Mouse (Mus musculus) adrenal gland, adult 8-10 months (tissue): ENCODE measurements at regions not wholly inside any gene's neighbourhood (a gene's known extent, or its start where the extent isn't known, plus 50 kb on each side); places are given as distances from the start of the nearest gene placed in this dataset.
"Not testable (repeated sequence)": the region's sequence is repeated elsewhere in the genome, so short reads cannot be mapped to it uniquely, and the experiment has no call there.

ENCODE experiments used
- DNase-seq: peaks from one replicate; pipeline ENCODE4 v3.0.0; 2022

- DNase-seq = not testable (repeated sequence)
Observed at GRCm38 (mm10) chr7:111168546-111169233, 85.9 kb upstream of the Eif4g2 start.

GRCm38 (mm10) chr7:111164994-111165393 lies 82.2 kb upstream of the Eif4g2 start:
- DNase-seq = no peak

- DNase-seq = no peak
Observed at GRCm38 (mm10) chr7:111164276-111164675, 81.4 kb upstream of the Eif4g2 start.

GRCm38 (mm10) chr7:111163861-111164260 lies 81.0 kb upstream of the Eif4g2 start:
- DNase-seq = no peak

GRCm38 (mm10) chr7:111163321-111163720 lies 80.5 kb upstream of the Eif4g2 start:
- no peak for DNase-seq

- DNase-seq = no peak
Observed at GRCm38 (mm10) chr7:111158791-111159286, 76.0 kb upstream of the Eif4g2 start.

GRCm38 (mm10) chr7:111157754-111158325 lies 75.0 kb upstream of the Eif4g2 start:
- DNase-seq = no peak

GRCm38 (mm10) chr7:111157287-111157686 lies 74.5 kb upstream of the Eif4g2 start:
- peak; percentile 23 for DNase-seq

GRCm38 (mm10) chr7:111156472-111157231 lies 73.8 kb upstream of the Eif4g2 start:
- DNase-seq = peak; percentile 38

GRCm38 (mm10) chr7:111155995-111156394 lies 73.2 kb upstream of the Eif4g2 start:
- no peak for DNase-seq

GRCm38 (mm10) chr7:111154217-111154616 lies 71.4 kb upstream of the Eif4g2 start:
- no peak for DNase-seq

- DNase-seq = no peak
Observed at GRCm38 (mm10) chr7:111150540-111150939, 67.7 kb upstream of the Eif4g2 start.

GRCm38 (mm10) chr7:111150115-111150514 lies 67.3 kb upstream of the Eif4g2 start:
- peak; percentile 57 for DNase-seq

GRCm38 (mm10) chr7:111147593-111147992 lies 64.8 kb upstream of the Eif4g2 start:
- no peak for DNase-seq

GRCm38 (mm10) chr7:111146670-111147069 lies 63.8 kb upstream of the Eif4g2 start:
- DNase-seq = no peak

- DNase-seq = no peak
Observed at GRCm38 (mm10) chr7:111144216-111144615, 61.4 kb upstream of the Eif4g2 start.

GRCm38 (mm10) chr7:111141285-111141965 lies 58.6 kb upstream of the Eif4g2 start:
- DNase-seq = no peak

- no peak for DNase-seq
Observed at GRCm38 (mm10) chr7:111138038-111138437, 55.2 kb upstream of the Eif4g2 start.

GRCm38 (mm10) chr7:111136066-111136639 lies 53.3 kb upstream of the Eif4g2 start:
- no peak for DNase-seq

- DNase-seq = no peak
Observed at GRCm38 (mm10) chr7:111134496-111134895, 51.7 kb upstream of the Eif4g2 start.
